Mouse (Mus musculus) embryo, embryonic 9.5 days (tissue): Measurements from ENCODE around the gene Pde10a.
A peak's percentile ranks its signal among the peaks of the same experiment; 100 is the strongest.

ENCODE experiments used
- DNase-seq: peaks from one replicate; pipeline ENCODE4 v3.0.0-alpha.2; 2017; ENCODE audit errors: extremely low spot score

Pde10a gene

DNA sequence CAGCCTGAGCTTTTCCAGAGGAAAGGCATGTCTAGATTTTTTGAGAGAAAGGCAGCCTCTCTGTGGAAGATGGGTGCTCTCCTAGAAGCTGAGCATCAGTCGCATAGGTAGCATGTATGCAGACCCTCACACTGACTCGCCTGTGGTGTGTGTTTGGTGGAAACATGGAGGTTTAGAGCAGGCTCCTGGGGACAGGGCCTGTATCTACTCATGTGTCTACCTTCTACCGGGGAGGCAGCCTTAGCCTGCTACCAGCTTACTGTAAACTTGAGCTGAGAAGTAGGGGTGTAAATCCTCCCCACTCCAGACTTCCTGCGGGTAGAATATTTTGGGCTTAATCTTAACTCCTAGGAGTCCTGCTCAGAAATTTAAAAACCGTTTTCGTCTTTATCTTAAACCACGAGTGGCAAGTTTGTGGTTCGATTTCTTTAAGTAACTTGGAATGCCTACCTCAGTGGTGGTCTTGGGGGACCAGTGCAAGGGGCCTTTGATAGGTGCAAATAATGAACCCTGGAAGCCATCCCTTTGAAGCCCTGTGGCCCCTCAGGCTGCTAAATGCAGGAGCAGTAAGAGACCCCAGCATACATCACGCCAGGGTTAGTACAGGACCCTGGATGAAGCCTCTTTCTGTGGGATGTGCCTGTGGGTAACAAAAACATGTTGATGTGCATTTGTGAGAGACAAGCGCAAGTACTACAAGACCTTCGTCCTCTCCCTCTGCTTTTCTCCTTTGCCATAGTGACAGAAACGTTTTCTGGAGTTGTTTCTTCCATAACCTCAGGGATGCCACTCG is 367.2 kb downstream of the Pde10a start:
- no peak for DNase-seq

DNA sequence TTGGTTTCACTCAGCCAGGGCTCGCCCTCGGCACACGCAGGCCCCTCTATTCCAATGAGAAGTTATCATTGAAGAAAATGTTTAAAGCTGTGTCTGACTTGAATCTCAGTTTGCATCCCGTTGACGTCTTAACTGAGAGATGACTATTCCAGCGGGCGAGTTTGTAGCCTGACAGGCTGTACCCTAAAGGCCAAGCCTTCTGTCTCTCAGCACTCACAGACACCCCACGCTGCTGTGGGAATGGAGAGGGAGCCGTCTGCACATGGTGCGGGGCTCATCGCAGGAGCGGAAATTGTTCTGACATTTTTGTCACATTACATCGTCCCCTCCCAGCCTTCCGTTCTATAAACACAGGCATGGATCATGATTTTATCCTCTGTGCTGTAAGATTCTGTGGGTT is 370.8 kb downstream of the Pde10a start:
- DNase-seq, result no peak

DNA sequence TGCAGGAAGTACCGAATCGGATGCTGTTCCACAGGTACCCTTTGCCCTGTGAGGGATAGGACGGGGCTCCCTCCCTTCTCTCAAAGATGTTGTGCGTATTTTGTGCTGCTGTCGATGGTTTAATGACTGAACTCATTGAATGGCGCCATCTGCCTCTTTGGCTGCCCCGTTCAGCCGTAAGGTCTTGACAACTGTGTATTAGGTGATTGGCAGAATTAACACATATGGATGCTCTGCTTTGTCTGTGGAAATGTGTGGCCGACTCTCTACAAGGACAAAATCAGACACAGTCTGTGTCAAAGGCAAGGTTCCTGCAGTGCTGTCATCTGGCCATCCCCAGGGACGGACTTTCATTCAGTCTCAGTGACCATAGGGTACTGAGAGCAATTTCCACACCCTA is 372.6 kb downstream of the Pde10a start:
- DNase-seq, result no peak

DNA sequence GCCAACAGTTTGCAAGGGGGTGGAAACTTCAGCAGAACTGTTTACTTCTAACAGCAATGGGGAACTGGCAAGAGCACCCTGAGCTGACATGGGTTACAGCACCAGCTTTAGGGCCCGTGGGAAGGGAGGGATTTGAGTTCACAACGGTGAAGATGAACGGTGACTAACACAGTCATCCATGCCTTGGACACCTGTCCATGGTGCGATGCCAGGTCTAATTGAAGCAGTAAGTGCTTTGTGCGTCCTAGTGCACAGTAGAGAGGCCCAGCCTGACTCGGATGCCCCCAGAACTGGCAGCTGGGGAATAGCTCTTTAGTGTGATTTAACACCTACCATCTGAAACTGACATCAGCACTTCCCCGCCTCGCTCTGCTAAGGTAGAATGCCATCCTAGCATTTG is 373.0 kb downstream of the Pde10a start:
- no peak for DNase-seq

DNA sequence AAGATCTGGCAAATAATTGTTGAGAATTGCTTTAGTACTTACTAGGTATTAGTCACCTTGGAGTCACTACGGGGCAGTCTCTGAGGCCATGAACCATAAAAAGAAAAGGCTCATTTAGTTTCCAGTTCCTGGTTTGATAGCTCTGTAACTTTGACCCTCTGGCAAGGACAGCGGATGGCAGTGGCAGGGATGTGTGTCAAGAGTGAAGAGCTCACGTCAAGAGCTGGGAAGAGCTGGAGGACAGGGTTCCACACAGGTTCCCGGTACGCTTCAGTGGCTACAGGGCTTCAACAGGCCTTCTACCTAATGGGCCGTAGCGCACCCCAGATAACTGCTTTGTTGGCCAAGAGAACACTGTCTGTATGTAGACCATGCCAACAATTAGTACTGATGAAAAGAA is 374.0 kb downstream of the Pde10a start:
- DNase-seq, result no peak

DNA sequence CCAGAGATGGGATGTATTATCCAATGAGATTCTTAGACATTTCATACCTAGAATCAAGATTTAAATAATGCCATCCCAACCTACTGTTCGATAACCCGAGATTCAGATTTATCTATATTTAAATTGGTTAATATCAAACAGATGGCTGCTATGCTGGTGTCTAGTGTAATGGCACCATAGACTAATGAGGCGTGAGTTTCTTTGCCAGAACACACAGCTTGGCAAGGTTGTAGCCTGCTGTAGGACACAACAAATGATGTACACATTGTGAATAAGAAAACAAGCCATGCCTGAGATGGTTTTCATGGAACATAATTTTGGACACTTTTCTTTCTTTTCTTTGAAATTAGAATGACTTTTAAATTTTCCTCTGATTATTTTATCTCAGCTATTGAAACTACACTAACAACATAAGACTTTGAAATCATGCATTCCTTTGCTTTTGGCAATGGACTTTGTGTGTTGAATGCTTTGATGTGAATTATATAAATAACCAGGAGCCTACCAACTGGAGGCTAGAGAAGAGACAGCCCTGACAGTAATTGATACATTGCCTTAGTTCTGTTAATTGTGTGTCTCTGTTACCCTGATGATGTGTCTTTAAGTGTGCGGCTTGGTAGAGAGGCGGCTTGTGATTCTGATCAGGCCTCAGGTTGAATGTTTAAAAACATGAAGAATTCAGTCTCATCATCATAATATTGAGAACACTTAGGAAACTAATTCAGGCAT is 378.5 kb downstream of the Pde10a start:
- DNase-seq, result no peak

DNA sequence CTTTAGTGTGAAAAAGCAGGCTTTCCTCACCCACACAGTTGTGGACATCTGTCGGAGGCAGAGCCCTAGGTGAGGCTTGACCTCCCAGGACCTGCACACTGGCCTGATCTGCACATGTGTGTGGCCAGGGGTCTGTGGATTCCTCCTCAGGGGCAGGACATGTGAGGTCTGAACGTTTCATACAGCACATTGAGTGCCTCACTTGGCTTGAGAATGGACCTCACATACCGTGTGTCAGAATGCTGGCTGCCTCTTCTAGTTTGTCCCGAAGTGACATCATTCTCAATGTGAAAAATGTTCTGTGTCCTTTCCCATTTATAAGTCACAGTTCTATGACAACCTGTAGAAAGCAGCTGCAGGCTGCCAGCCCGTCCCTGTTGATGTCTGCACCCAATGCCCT is 385.4 kb downstream of the Pde10a start:
- no peak for DNase-seq

DNA sequence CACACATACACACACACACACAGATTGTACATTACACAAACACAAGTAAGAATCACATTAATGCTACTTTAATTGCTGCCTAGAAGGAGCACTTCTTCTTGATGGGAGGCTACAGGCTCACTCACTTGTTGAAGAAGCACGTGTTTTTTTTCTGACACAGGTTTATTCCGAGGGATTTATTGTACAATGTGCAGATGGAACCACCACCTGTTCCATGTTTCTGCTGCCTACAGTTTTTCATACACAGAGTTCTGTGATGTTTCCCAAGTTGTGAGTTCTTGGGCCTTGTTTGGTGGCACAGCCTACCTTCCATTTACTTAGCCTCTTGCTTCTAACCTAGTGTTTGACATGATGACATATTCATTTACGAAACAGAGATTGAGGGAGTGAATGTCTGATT is 387.8 kb downstream of the Pde10a start:
- DNase-seq, result no peak

DNA sequence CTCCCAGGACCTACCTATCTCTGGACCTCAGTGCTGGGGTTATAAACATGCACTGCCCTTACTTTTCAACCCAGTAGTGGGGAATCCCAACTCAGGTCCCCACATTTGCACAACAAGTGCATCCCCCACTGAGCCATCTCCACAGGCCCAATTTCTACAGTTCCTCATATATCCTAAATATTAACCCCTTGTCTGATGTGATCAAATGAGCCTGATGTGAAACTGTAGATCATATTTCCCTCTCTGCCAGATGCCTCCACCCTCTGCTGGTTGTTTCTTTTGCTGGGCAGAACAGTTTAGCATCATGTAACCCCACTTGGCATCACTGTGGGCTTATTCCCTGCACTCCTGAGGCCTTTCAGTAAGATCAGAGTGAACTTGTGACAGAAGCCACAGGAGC is 390.5 kb downstream of the Pde10a start:
- DNase-seq, result no peak

DNA sequence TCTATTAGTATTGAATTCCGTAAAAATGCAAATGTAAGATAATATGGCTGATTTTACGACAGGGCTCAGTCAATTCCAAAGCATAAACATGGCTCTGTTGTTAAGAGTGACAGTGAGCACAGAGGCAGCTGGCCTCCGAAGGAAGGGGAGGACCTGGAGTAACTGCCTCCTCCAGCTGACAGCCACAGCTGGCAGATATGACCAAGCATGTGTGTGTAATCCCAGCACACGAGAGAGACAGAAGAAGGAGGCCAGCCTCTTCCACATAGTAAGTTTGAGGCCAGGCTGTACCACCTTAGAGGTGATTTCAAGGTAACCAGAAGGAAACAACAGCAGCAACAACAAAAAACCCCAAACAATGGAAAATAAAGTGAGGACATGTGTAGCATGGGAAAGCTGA is 397.9 kb downstream of the Pde10a start:
- no peak for DNase-seq

DNA sequence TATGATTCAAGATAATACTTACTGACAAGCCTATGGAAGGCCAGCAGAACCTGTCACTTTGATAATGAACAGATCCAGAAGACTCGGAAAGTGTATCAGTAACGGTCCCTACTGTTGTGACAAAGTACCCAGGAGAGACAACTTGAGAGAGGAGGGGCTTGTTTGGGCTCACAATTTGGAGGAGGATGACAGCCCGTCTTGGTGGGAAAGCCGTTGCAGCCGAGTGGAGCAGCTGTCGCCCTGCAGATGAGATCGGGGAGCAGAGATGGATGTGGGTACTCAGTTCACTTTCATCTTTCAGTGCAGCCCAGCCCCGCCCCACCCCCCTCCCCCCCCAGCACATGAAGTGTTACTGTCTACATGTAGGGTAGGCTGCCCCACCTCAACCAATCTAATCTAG is 398.6 kb downstream of the Pde10a start:
- no peak for DNase-seq

DNA sequence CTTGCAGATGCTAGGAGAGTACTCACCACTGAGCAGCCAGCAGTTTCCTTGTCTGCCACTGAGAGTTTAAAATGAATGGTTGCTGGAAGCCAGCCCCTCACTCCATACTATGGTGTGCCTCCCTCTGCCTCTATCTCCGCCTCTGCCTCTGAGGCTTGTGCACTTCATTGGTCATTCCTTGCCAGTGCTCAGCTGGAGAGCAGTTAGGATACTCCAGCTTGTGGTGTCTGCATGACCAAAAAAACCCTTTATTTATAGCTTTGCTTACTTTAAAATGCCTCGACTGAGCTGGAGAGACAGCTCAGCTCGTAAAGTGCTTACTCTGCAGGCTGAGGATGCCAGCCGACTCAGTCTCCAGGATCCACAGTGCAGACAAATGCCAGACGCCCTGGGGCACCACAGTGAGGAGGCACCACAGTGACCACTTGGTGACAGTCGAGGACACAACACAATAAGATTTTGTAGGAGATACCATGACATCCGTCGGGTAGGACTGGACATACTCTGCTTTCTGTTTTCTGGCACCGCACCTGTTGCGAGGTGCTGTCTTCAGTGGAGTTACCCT is 400.7 kb downstream of the Pde10a start:
- no peak for DNase-seq

DNA sequence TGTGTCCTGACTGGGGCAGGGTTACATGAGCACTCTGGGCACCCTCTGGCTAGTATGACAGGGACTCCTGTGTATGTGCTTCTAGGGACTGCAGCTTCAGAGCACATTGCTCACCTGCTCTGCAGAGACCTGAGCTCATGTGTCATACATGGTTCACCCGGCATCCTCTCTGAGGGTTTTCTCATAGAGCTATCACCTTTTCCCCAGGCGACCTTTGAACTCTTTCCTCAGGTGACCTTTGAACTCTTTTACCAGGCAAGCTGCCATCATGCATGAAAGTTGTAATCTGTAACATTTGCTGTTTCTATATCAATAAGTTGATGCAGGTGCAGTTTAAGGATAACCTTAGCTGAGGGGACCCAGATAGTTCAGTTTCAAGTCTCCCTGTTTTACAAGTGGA is 403.4 kb downstream of the Pde10a start:
- no peak for DNase-seq

DNA sequence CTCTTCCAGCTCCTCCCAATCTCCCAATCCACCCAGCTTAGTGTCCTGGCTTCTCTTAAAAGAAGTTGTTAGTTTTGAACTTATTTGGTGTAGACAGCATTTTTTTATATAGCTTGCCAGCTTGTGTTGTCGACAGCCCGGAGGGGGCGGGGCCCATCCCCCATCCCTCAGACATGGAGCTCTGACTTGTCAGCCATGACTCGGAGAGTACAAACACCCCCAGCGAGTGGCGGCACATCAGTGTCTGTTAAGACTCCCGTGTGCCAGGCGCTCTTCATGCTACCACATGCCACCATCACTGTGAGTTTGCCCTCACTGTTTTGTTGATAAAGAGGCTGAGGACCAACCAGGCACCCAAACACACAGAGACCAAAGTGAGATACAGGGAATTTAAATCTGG is 404.5 kb downstream of the Pde10a start:
- no peak for DNase-seq

DNA sequence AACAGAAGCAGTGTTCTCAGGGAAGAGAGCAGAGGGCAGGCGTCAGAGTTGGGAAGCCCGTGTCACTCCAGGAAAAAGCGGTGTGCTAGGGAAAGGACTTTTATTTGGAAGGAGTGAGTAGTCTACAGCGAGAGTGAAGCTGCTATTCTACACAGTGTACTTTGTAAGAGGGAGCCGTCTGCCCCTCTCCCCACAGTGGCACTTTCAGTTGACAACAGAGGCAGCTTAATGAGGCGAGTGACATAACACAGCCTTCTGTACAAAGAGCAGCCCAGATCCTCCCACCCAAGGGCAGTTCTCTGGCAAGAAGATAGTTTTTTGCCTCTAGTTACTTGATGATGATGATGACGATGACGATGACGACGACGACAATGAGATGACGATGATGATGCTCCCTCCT is 410.4 kb downstream of the Pde10a start:
- DNase-seq, result no peak

DNA sequence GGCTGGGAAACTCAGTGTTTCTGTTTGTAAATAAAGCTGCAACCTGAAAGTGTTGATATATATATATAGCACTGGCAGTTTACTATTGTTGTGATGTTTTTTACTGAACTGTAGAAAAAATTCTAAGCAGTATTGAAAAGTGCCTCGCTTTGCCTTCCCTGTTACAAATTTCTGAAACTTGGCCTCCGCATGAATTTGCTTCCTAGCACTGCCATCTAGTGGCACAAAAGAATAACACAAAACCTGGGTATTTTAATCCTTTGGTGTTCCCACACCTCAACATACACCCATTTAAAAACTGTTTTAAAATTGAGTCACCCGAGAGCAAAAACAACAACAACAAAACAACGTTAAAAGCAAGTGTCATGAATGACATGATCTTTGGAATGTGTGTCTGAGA is 411.4 kb downstream of the Pde10a start:
- peak; percentile 39 for DNase-seq

DNA sequence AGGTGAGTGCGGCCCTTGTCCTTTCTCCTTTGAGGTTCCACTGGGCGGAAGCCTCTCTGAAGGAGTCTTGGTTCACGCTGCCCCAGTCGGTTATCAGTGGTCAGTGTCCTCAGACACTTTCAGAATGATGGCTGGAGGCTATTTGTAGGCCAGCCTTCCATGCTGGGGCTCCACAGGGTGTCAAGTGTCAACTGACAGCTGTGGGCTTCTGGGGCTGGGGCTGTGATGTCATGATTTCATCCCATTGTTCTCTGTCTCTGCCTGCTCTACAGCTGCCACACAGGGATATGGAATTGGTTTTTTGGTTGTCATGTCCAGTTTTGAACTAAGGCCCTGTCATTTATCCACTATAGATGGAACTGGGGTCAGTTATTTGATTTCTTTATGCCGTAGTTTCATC is 426.4 kb downstream of the Pde10a start:
- DNase-seq, result no peak

DNA sequence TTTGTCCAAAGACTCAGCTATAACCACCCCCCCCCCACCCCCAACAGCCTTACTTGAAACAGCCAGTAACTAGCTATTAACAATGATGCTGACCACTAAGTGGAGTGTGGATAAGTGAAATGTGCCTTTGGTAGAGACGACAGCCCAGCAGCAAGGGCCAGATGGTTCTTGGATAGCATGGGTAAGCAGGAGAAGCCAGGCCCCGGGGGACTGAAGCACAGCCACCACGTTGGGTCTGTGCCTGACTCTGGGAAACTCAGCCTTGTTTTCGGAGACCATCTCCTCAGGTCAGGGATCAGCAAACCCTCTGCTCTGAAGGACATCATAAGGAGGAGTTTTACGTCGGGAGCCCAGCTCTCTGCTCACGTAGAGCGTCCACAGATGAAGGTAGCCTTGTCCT is 427.8 kb downstream of the Pde10a start:
- no peak for DNase-seq

DNA sequence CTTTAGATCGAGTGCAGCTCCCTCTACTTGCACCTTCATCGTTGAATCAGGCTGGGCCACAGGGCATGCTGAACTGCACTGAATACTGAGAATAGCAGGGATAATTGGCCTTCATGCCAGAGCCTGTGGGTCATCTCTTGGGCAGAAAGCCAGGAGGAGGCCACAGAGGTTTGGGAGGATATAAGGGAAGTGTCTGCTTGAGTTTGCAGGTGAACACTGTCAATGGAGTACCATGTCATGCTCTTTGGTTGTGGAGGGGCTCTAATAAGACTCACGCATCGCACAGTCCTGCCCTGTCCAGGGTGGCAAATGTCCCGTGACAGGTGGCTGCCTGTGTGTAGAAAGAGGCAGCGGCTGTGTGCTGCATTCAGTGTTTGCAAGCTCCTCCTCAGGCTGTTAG is 433.0 kb downstream of the Pde10a start:
- DNase-seq, result no peak

DNA sequence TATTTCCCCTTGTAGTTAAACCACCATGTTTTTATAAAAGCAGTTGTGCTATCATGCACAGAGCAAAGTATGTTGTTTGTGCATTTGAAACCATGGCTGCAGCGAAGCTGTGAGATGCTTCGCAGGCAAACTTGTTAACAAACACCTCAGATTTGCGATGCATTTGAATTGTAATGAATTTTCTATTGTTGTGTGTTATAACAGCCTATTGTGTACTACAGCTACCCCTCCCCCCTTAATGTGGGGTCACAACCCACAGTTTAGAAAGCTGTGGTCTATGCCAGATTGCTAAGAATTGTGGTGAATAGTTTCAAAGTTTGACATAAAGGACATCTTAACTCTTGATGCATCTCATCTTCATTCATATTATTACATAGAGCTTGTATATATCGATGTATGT is 435.2 kb downstream of the Pde10a start:
- DNase-seq, result no peak

DNA sequence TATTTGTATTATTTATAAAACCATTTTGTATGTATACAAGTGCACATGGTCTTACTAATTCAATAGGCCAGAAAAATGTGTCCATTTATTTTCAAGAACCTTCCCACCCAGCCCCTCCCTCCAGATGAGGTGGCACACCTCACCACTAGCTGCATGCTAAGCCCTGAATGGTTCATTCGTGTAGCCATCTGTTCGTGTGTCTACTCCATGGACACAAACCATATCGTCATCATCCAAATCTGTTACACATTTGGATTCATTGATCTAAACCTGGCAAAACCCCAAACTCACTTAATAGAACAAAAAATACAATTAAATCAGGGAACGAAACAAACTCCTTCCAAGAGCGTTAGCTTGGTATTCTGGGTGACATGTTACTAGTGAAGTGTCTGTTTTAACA is 435.9 kb downstream of the Pde10a start:
- DNase-seq, result no peak

DNA sequence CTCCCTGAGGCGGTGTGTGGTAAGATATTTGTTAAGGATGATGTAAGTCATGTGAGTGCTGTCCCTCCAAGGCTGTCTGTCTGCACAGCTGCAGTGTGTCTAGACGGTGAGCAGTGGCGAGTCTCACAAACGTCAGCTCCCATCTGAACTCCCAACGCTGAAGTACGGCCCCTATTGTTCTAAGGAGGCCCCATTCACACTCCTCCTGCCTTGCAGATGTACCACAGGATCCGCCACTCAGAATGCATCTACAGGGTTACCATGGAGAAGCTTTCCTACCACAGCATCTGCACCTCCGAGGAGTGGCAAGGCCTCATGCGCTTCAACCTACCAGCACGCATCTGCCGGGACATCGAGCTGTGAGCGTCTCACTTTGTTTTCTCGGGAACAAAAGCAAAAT is 436.5 kb downstream of the Pde10a start:
- no peak for DNase-seq

DNA sequence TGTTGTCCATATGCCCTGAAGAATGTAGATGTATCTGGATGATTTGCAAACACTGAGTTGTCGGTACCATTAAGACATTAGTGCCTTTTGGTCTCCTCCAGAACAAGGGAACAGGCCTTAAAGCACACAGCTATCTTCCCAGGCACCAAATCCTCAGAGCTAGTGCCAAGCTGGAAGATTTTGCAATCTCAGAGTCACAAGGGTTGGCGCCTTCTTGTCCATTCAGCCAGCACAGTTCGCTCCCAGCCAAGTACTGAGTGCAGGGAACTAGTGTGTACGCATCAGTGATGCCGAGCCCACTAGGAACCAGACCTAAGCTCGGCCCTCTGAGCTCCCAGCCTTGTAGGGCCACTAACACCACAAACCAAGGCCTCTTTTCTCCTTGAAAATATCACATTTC is 440.0 kb downstream of the Pde10a start:
- no peak for DNase-seq
